Mouse (Mus musculus): ENCODE measurements around the gene Olfr1385.

DNA sequence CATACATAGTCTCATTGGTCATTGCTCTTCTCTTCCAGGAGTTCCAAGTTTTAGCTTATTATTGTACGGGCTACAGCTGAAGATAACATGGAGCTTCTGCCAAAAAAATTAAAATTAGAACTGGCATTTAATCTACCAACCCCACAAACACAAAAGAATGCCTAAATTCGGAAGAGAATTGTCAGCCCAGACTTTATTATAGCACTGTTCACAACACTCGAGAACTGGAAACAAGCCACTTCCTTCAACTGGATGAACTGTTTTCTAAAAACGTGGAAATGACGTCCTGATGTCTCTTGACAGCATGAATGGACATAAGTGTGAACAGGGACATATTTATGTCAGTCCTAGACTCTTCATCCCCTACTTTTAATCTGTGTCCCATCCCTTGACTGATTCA is 29.2 kb downstream of the Olfr1385 start:
- TF ChIP-seq CTCF (IDR thresholded peaks at IDR 0.05; ENCODE audit: low read depth, low read length) (no peak), POLR2A (IDR thresholded peaks at IDR 0.05; ENCODE audit: borderline replicate concordance, low read depth, low read length) (no peak)

All from bone marrow macrophage, adult 2 months (primary cell).